Mouse (Mus musculus) embryo, embryonic 11 days (tissue): ENCODE results near the gene Tnf.
A peak's percentile ranks its signal among the peaks of the same experiment; 100 is the strongest.

Experiments used
- DNase-seq: peaks from one replicate; pipeline ENCODE4 v3.0.0-alpha.2; 2015

Gene Tnf

GRCm38 (mm10) chr17:35233114-35233980, 31.5 kb upstream of the Tnf start, which contains the start of gene Atp6v1g2:
TSS of gene Atp6v1g2 (plus strand) at chr17:35233660.
- DNase-seq, result no peak

- DNase-seq, result no peak
Observed at GRCm38 (mm10) chr17:35232659-35233058, 30.9 kb upstream of the Tnf start.

- DNase-seq, result peak; percentile 90
Observed at GRCm38 (mm10) chr17:35232043-35232442, 30.2 kb upstream of the Tnf start.

GRCm38 (mm10) chr17:35231022-35231421, 29.2 kb upstream of the Tnf start:
- no peak for DNase-seq

- DNase-seq, result no peak
Observed at GRCm38 (mm10) chr17:35226561-35227046, 24.8 kb upstream of the Tnf start.

- DNase-seq, result no peak
Observed at GRCm38 (mm10) chr17:35225456-35225855, 23.6 kb upstream of the Tnf start.

- no peak for DNase-seq
Observed at GRCm38 (mm10) chr17:35224641-35225040, 22.8 kb upstream of the Tnf start.

GRCm38 (mm10) chr17:35222299-35222698, 20.5 kb upstream of the Tnf start:
- DNase-seq, result no peak

- DNase-seq, result no peak
Observed at GRCm38 (mm10) chr17:35220156-35220952, 18.5 kb upstream of the Tnf start, which contains the start of gene Gm16181. TSS of gene Gm16181 (plus strand) at chr17:35220834.

- DNase-seq, result no peak
Observed at GRCm38 (mm10) chr17:35219601-35220041, 17.8 kb upstream of the Tnf start.

GRCm38 (mm10) chr17:35218516-35219193, 16.8 kb upstream of the Tnf start:
- DNase-seq, result no peak

- DNase-seq, result no peak
Observed at GRCm38 (mm10) chr17:35213071-35213470, 11.3 kb upstream of the Tnf start.

- DNase-seq, result no peak
Observed at GRCm38 (mm10) chr17:35210593-35210992, 8.8 kb upstream of the Tnf start.

- no peak for DNase-seq
Observed at GRCm38 (mm10) chr17:35209785-35210535, 8.2 kb upstream of the Tnf start.

- no peak for DNase-seq
Observed at GRCm38 (mm10) chr17:35205380-35205769, 3.6 kb upstream of the Tnf start.

GRCm38 (mm10) chr17:35204494-35205379, 2.9 kb upstream of the Tnf start, which contains the start of gene Lta:
TSS of gene Lta (minus strand) at chr17:35205351.
- no peak for DNase-seq

- DNase-seq, result no peak
Observed at GRCm38 (mm10) chr17:35202442-35202841, 635 bp upstream of the Tnf start.

GRCm38 (mm10) chr17:35201128-35201527, 679 bp downstream of the Tnf start:
- DNase-seq, result no peak

GRCm38 (mm10) chr17:35200398-35200797, 1.4 kb downstream of the Tnf start:
- no peak for DNase-seq

- no peak for DNase-seq
Observed at GRCm38 (mm10) chr17:35198946-35199345, 2.9 kb downstream of the Tnf start.

- no peak for DNase-seq
Observed at GRCm38 (mm10) chr17:35198029-35198428, 3.8 kb downstream of the Tnf start.
